Mouse (Mus musculus) CH12.LX (cell line): ENCODE results near the gene Cep170. TPM values are rescaled to one million over a fixed set of nuclear protein-coding genes. Genes with fewer than 3 reads are reported as not detected.

Experiments
- DNase-seq: peaks from one replicate; pipeline ENCODE4 v3.0.0-alpha.2; 2013; ENCODE audit errors: extremely low read depth
- H3K27ac ChIP-seq: 2 replicates; pipeline ENCODE4 v1.5.1; 2012; ENCODE audit warnings: low read depth, mild to moderate bottlenecking, control low read depth, moderate library complexity; ENCODE audit not compliant: insufficient read depth
- H3K27me3 ChIP-seq: replicated peaks from 2 replicates; pipeline ENCODE3; 2012; ENCODE audit warnings: inconsistent platforms
- H3K36me3 ChIP-seq, 2 experiments: replicated peaks in 1 of 2; 2 replicates each; pipeline versions ENCODE3 to v1.6.1; 2012; ENCODE audit warnings: inconsistent platforms in 1 of 2, low read length in 1 of 2, mild to moderate bottlenecking in 1 of 2, mixed read lengths in 1 of 2, moderate library complexity in 1 of 2; ENCODE audit not compliant: control insufficient read depth in 1 of 2, insufficient read depth in 1 of 2
- H3K4me1 ChIP-seq, 2 experiments: 2 replicates each; pipeline ENCODE4 v1.6.1; 2012; ENCODE audit warnings: inconsistent platforms in 1 of 2, moderate library complexity in 1 of 2; ENCODE audit not compliant: insufficient read depth in 2 of 2, control insufficient read depth in 1 of 2
- H3K4me2 ChIP-seq: 2 replicates; pipeline ENCODE4 v1.6.1; 2012; ENCODE audit warnings: low read depth, mild to moderate bottlenecking, control low read depth; ENCODE audit not compliant: poor library complexity, insufficient read depth, severe bottlenecking
- H3K4me3 ChIP-seq, 3 experiments: fragments of 150-350 bp in 1 of 3; sonication (generic) in 1 of 3; replicated peaks in 1 of 3; 2 replicates each; pipeline versions ENCODE3 to v1.5.1; 2011 to 2012; ENCODE audit warnings: low read depth in 2 of 3, low read length in 2 of 3, mild to moderate bottlenecking in 2 of 3, moderate library complexity in 2 of 3, control low read depth in 1 of 3, improper control_type of control experiment in 1 of 3, inconsistent platforms in 1 of 3, mixed read lengths in 1 of 3; ENCODE audit not compliant: poor library complexity in 1 of 3
- H3K79me2 ChIP-seq: replicated peaks from 2 replicates; pipeline ENCODE4 v1.6.1; 2012; ENCODE audit warnings: mild to moderate bottlenecking, moderate library complexity; ENCODE audit not compliant: control insufficient read depth, poor library complexity, insufficient read depth, severe bottlenecking; ENCODE audit errors: extremely low read depth
- H3K9ac ChIP-seq: 2 replicates; pipeline ENCODE4 v1.6.1; 2012; ENCODE audit warnings: low read depth, mild to moderate bottlenecking, control low read depth, moderate library complexity; ENCODE audit not compliant: insufficient read depth
- H3K9me3 ChIP-seq: replicated peaks from 2 replicates; pipeline ENCODE3; 2012; ENCODE audit warnings: low read length, inconsistent platforms, mixed read lengths
- CHD2 ChIP-seq: IDR thresholded peaks from 2 replicates; pipeline ENCODE4 v1.6.1; 2011; ENCODE audit warnings: low read length, improper control_type of control experiment
- CTCF ChIP-seq, 2 experiments: IDR thresholded peaks in 1 of 2; conservative IDR thresholded peaks in 1 of 2; 2 replicates each; pipeline ENCODE4 v1.5.1; 2011 to 2012; ENCODE audit warnings: low read depth in 2 of 2, low read length in 2 of 2, improper control_type of control experiment in 1 of 2, inconsistent platforms in 1 of 2, mild to moderate bottlenecking in 1 of 2, moderate library complexity in 1 of 2
- E2F4 ChIP-seq: IDR thresholded peaks from 2 replicates; pipeline ENCODE4 v1.6.1; 2011; ENCODE audit warnings: low read depth, low read length, improper control_type of control experiment; ENCODE audit not compliant: insufficient replicate concordance
- GABPA ChIP-seq: IDR thresholded peaks from 2 replicates; pipeline ENCODE4 v1.6.1; 2012; ENCODE audit warnings: low read depth, low read length, improper control_type of control experiment, inconsistent platforms; ENCODE audit not compliant: insufficient replicate concordance
- IRF4 ChIP-seq: IDR thresholded peaks from 2 replicates; pipeline ENCODE4 v1.6.1; 2014; ENCODE audit warnings: low read depth, mild to moderate bottlenecking, inconsistent platforms, low read length, improper control_type of control experiment
- JUN ChIP-seq: IDR thresholded peaks from 2 replicates; pipeline ENCODE4 v1.6.1; 2011; ENCODE audit warnings: low read depth, mild to moderate bottlenecking, low read length, improper control_type of control experiment, moderate library complexity; ENCODE audit not compliant: insufficient read depth
- JUND ChIP-seq: conservative IDR thresholded peaks from 2 replicates; pipeline ENCODE4 v1.6.1; 2011; ENCODE audit warnings: low read depth, low read length, improper control_type of control experiment
- KAT2A ChIP-seq: IDR thresholded peaks from 2 replicates; pipeline ENCODE4 v1.6.1; 2012; ENCODE audit warnings: low read length, improper control_type of control experiment, inconsistent platforms; ENCODE audit not compliant: insufficient replicate concordance
- MAX ChIP-seq: IDR thresholded peaks from 2 replicates; pipeline ENCODE4 v1.6.1; 2011; ENCODE audit warnings: low read length, improper control_type of control experiment
- MAZ ChIP-seq: IDR thresholded peaks from 2 replicates; pipeline ENCODE4 v1.6.1; 2012; ENCODE audit warnings: low read depth, mild to moderate bottlenecking, inconsistent platforms, low read length, improper control_type of control experiment, moderate library complexity
- MYC ChIP-seq: IDR thresholded peaks from 2 replicates; pipeline ENCODE4 v1.6.1; 2011; ENCODE audit warnings: low read depth, mild to moderate bottlenecking, improper control_type of control experiment, low read length
- NELFE ChIP-seq: IDR thresholded peaks from 2 replicates; pipeline ENCODE4 v1.6.1; 2011; ENCODE audit warnings: low read depth, low read length, improper control_type of control experiment
- POLR2A ChIP-seq: IDR thresholded peaks from 2 replicates; pipeline ENCODE4 v1.6.1; 2011; ENCODE audit warnings: low read depth, mild to moderate bottlenecking, improper control_type of control experiment, low read length
- POLR2AphosphoS2 ChIP-seq: IDR thresholded peaks from 2 replicates; pipeline ENCODE4 v1.6.1; 2011; ENCODE audit warnings: low read depth, low read length, improper control_type of control experiment
- RAD21 ChIP-seq: IDR thresholded peaks from 2 replicates; pipeline ENCODE4 v1.6.1; 2011; ENCODE audit warnings: low read depth, mild to moderate bottlenecking, low read length, improper control_type of control experiment, moderate library complexity
- TBP ChIP-seq: conservative IDR thresholded peaks from 2 replicates; pipeline ENCODE4 v1.6.1; 2011; ENCODE audit warnings: low read depth, low read length, improper control_type of control experiment
- TCF12 ChIP-seq: IDR thresholded peaks from 2 replicates; pipeline ENCODE4 v1.6.1; 2014; ENCODE audit warnings: low read depth, mild to moderate bottlenecking, inconsistent platforms, low read length, improper control_type of control experiment
- USF2 ChIP-seq: conservative IDR thresholded peaks from 2 replicates; pipeline ENCODE4 v1.6.1; 2011; ENCODE audit warnings: low read depth, low read length, improper control_type of control experiment
- ZKSCAN1 ChIP-seq: IDR thresholded peaks from 2 replicates; pipeline ENCODE4 v1.6.1; 2012; ENCODE audit warnings: low read depth, inconsistent platforms, low read length, improper control_type of control experiment, borderline replicate concordance
- ZNF384 ChIP-seq: IDR thresholded peaks from 2 replicates; pipeline ENCODE4 v1.6.1; 2012; ENCODE audit warnings: low read depth, low read length, improper control_type of control experiment, inconsistent platforms
- dilution Hi-C: fragments of 300-500 bp; cut with MboI; formaldehyde crosslinking; loops from 2 replicates; pipeline ENCODE4 v1.14.3; 2020; ENCODE audit warnings: low sequenced_read_pairs; ENCODE audit not compliant: extremely low pct_unique_long_range_greater_than_20kb, extremely low pct_ligation_motif_present
- in situ Hi-C: fragments of 300-500 bp; cut with MboI; formaldehyde crosslinking; loops from 3 replicates; pipeline ENCODE4 v1.14.3; 2019; ENCODE audit warnings: low sequenced_read_pairs, low pct_ligation_motif_present, low pct_unique_long_range_greater_than_20kb, mixed read lengths
- polyA plus RNA-seq: library from polyadenylated mRNA; unstranded; fragments of >175 nt; gene quantifications from 2 replicates; pipeline ENCODE4 v1.2.1, GENCODE M21; 2012; ENCODE audit warnings: low read depth; ENCODE audit not compliant: insufficient read length
- total RNA-seq, 2 experiments: library from RNA; depleted of rRNA; stranded (reverse); fragments of 300-350 nt in 1 of 2; fragments of >200 nt in 1 of 2; gene quantifications; 2 replicates each; pipeline ENCODE4 v1.2.3; 2012 to 2014

Cep170 gene
- total and polyA plus RNA-seq, 3 experiments = 14.8 to 16.6 (median 16.1) TPM

DNA sequence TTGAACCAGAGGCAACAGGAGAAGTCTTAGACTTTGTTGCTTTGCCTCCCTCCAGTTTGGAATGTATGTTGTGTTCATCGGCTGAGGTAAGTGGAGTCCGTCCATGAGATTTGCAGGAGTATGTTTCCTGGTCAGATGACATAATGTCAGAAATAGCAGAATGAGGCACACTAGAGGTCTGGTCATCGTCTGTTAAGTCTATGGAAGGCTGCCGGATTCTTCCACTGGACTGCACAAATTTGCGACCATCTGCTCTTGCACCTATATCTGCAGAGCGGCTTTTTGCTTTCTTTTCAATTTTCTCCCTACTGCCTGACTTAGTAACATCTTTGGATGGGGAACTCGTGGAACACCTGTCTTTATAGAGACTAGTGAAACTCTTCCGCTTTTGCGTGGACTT lies 58.3 kb downstream of the Cep170 start:
- TF ChIP-seq JUN (no peak), CHD2 (no peak), USF2 (no peak), POLR2AphosphoS2 (no peak), IRF4 (no peak), ZNF384 (no peak), RAD21 (no peak)
- Histone ChIP-seq H3K79me2 (no peaks in the 10 kb centered on the region), H3K9me3 (no peaks in the 10 kb centered on the region), H3K27ac (no peak overlapping the region), H3K4me1 (no peaks in the 10 kb centered on the region), H3K9ac (no peak overlapping the region), H3K27me3 (no peaks in the 10 kb centered on the region), H3K36me3 (peaks cover 33 to 38% of the 10 kb centered on the region in 2 experiments), H3K4me3 (no peak overlapping the region), H3K4me2 (no peak overlapping the region)
- dilution Hi-C loops (no loop called here), in situ Hi-C loops (no loop called here)
- DNase-seq = no peak

DNA sequence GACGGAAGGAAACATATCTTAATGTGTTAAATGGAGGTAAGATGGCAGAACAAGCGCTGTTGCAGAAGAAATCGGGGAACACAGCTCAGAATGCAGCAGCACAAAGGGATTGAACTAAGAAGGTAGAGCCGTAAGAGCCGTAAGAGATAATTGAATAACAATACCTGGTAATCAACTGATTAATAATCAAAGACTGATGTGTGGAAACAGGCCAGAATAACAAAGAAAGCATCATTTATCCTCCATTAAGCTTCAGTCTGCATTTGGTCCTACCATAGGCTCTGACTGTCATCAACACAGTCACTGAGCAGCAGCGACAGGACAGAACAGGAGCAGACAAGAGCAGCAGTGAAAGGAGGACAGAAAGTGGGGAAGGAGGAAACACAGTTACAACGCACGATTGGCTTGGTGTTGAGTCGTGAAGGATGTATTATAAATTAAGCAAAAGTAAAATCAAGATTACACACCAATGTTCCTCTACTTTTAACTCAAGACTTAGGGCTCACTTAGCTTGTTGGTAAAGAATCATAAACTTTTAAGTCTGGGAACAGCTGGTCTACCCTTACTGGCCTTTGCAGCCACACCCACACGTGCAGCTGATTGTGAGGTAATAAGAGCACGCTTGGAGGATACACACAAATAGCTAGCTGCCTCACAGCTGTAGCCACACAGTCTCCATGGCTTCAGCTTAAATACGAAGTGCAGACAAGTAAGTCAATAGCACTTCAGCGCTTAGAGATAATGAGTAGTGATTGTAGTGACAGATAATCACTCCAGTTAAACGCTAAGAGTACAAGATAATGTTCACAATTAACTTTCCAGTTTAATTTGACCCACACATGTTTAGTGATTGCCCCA lies 59.8 kb downstream of the Cep170 start:
- no peaks in the 10 kb centered on the region for H3K4me1 ChIP-seq

More for the DNA sequence above, 59.8 kb downstream of the Cep170 start:
- no peak for DNase-seq
- H3K9ac ChIP-seq = no peak overlapping the region
- no peaks in the 10 kb centered on the region for H3K9me3 ChIP-seq
- no peak overlapping the region for H3K4me2 ChIP-seq
- no peaks in the 10 kb centered on the region for H3K27me3 ChIP-seq
- no peak for TF ChIP-seq E2F4
- TF ChIP-seq MAX = no peak
- TF ChIP-seq MYC = no peak
- no peak for TF ChIP-seq POLR2A
- TF ChIP-seq ZKSCAN1 = no peak
- TF ChIP-seq JUND = no peak
- TF ChIP-seq NELFE = no peak
- TF ChIP-seq KAT2A = no peak
- TF ChIP-seq TCF12 = no peak
- TF ChIP-seq TBP = no peak
- no peak for TF ChIP-seq MAZ
- no peak for TF ChIP-seq CTCF (conservative IDR thresholded peaks at IDR 0.05 in 1 of 2, IDR thresholded peaks at IDR 0.05 in 1 of 2; ENCODE audit: low read depth in 2 of 2, low read length in 2 of 2)
- no peak for TF ChIP-seq USF2
- TF ChIP-seq GABPA = no peak
- no peak overlapping the region for H3K27ac ChIP-seq
- peaks cover 26 to 40% of the 10 kb centered on the region in 2 experiments for H3K36me3 ChIP-seq
- dilution Hi-C loops = no loop called here
- no peak overlapping the region for H3K4me3 ChIP-seq
- in situ Hi-C loops = no loop called here
- H3K79me2 ChIP-seq = no peaks in the 10 kb centered on the region
